Mouse (Mus musculus) heart, embryonic 14.5 days (tissue): ENCODE data around the gene Ttc3. TPM values are rescaled to one million over a fixed set of nuclear protein-coding genes. Genes with fewer than 3 reads are reported as not detected.
A peak's percentile ranks its signal among the peaks of the same experiment; 100 is the strongest.

ENCODE experiments used
- ATAC-seq: fragments of 200-750 bp; cut with Nextera tagmentation; 2 replicates; pipeline ENCODE4 v1.8.0; 2017; ENCODE audit warnings: low read depth, moderate TSS enrichment; ENCODE audit not compliant: insufficient number of reproducible peaks, insufficient read depth, low FRiP score
- H3K27ac ChIP-seq, 2 experiments: fragments of 200-500 bp in 1 of 2; fragments of 300-500 bp in 1 of 2; sonication (generic) in 1 of 2; replicated peaks in 1 of 2; 2 replicates each; pipeline ENCODE4 v1.5.1; 2012 to 2014; ENCODE audit warnings: low read depth in 2 of 2, low read length in 2 of 2, control low read depth in 1 of 2, mild to moderate bottlenecking in 1 of 2, mixed read lengths in 1 of 2; ENCODE audit not compliant: control insufficient read depth in 1 of 2, insufficient read depth in 1 of 2
- H3K27me3 ChIP-seq: fragments of 300-500 bp; sonication (generic); 2 replicates; pipeline ENCODE4 v1.6.1; 2014; ENCODE audit warnings: mild to moderate bottlenecking, low read length, control low read depth; ENCODE audit not compliant: control insufficient read depth, insufficient read depth
- H3K36me3 ChIP-seq: fragments of 300-500 bp; sonication (generic); 2 replicates; pipeline ENCODE4 v1.6.1; 2014; ENCODE audit warnings: mild to moderate bottlenecking, control low read depth, low read length, mixed read lengths; ENCODE audit not compliant: control insufficient read depth, insufficient read depth
- H3K4me1 ChIP-seq, 2 experiments: fragments of 200-500 bp in 1 of 2; fragments of 300-500 bp in 1 of 2; sonication (generic) in 1 of 2; 2 replicates each; pipeline ENCODE4 v1.6.1; 2012 to 2014; ENCODE audit warnings: low read length in 2 of 2, control low read depth in 1 of 2, mixed read lengths in 1 of 2; ENCODE audit not compliant: control insufficient read depth in 2 of 2, insufficient read depth in 2 of 2
- H3K4me2 ChIP-seq: fragments of 300-500 bp; sonication (generic); 2 replicates; pipeline ENCODE4 v1.6.1; 2014; ENCODE audit warnings: mild to moderate bottlenecking, low read length
- H3K4me3 ChIP-seq, 2 experiments: fragments of 200-500 bp in 1 of 2; fragments of 300-500 bp in 1 of 2; sonication (generic) in 1 of 2; 2 replicates each; pipeline ENCODE4 v1.5.1; 2012 to 2014; ENCODE audit warnings: low read length in 2 of 2, mild to moderate bottlenecking in 2 of 2, control low read depth in 1 of 2, low read depth in 1 of 2, moderate library complexity in 1 of 2; ENCODE audit not compliant: control insufficient read depth in 1 of 2, insufficient read depth in 1 of 2
- H3K9ac ChIP-seq: fragments of 300-500 bp; sonication (generic); 2 replicates; pipeline ENCODE4 v1.6.1; 2014; ENCODE audit warnings: mild to moderate bottlenecking, low read length
- H3K9me3 ChIP-seq: fragments of 300-500 bp; sonication (generic); 2 replicates; pipeline ENCODE4 v1.6.1; 2016; ENCODE audit warnings: low read length, control low read depth; ENCODE audit not compliant: control insufficient read depth
- WGBS: fragments of 180-500 bp; shearing (Covaris S2); extraction: QIAGEN DNeasy Blood & Tissue Kit; methylation state at CpG from one replicate; pipeline ENCODE4 v1.1.7; 2014; 5-methylcytosine and 5-hydroxymethylcytosine counted together
- polyA plus RNA-seq: library from polyadenylated mRNA; unstranded; fragments of >200 nt; fragmentation: Nextera tagmentation; extraction: Ambion mirVana; gene quantifications from 2 replicates; pipeline ENCODE4 v1.2.1, GENCODE M21; 2014

Ttc3 gene
- polyA plus RNA-seq, 1 experiment from 2014 or later: 200 TPM

DNA sequence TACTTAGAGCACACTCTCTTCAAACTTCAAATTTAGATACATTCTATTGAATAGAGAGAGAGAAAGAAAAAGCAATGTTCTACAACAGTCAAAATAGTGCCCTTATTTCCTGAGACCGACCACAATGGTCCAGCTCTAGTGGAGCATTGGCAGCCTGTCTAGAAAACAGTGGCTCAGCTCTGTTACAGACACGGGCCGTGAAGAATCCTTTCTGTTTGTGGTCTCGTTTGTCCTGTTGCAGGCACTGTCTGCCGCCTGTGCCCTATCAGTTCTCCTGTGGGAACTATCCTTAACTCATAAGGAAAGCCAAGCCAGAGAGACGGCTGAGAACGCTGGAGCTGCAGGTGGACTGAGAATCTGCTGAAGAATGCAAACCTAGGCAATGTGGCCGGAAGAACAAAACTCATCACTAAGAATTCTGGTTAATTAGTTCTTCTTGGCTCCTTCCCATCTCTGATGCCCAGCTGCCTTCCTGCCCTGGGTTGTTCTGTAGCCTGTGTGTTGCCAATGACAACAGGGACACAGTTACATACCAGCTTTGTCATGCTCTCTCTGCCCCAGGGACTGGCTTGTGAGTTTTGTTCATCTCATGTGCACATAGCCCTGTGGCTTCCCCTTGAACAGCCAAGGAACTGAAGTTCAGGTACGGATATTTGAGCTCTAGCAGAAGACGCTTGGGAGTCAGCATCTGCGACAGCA, 20.7 kb upstream of the Ttc3 start:
- Histone ChIP-seq H3K4me3 (no peak overlapping the region), H3K4me1 (0 out of 4 replicates have a peak, but pooled peaks cover 0 to 2% of the 10 kb centered on the region in 2 experiments), H3K27ac (no peak overlapping the region), H3K9me3 (no peaks in the 10 kb centered on the region), H3K36me3 (no peaks in the 10 kb centered on the region), H3K27me3 (no peaks in the 10 kb centered on the region), H3K9ac (no peak overlapping the region), H3K4me2 (no peak overlapping the region)
- no peak for ATAC-seq
- WGBS: 58% methylated on average over 11 of the region's 11 CpGs

DNA sequence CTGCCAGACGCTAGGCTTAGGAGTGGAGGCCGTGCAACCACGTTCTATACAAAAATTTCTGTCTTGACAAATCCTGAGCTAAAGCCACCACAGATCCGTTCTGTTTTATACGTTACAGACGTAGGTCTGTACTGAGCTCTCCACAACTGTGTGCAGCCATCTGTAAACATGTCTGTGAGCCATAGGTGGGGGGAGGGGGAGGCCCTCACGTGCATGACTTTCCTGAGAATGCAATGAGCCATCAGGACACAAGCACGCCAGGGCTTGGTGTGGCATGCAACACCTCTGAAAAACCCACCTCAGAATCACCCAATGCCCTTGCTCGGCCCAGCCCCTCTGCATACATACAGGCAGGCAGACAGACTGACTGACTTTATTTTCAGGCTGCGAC, 20.1 kb upstream of the Ttc3 start:
- Histone ChIP-seq H3K27me3 (no peaks in the 10 kb centered on the region), H3K36me3 (no peaks in the 10 kb centered on the region), H3K27ac (no peak overlapping the region), H3K9ac (no peak overlapping the region), H3K4me3 (no peak overlapping the region), H3K4me1 (0 out of 4 replicates have a peak, but pooled peaks cover 0 to 2% of the 10 kb centered on the region in 2 experiments), H3K9me3 (no peaks in the 10 kb centered on the region), H3K4me2 (no peak overlapping the region)
- 82% methylated on average over 10 of the region's 10 CpGs for WGBS
- no peak for ATAC-seq

DNA sequence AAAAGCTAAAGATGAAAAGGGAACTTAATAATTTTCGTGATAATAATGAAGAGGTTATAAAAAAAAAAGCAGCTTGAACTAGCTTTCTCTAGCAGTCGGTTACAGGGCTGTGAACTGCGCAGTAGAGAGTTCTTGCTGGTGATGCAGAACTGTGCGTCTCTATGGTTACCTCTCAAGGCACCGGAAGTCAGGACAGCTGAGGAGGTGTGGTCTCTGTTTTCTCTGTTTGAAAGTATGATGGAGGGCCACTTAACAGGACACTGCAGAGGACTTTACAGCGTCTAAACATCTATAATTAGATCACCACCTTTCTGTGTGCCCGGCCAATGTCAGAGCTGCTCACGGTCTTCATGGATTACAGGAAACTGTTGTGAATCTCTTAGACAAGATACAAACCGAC, 16.0 kb upstream of the Ttc3 start:
- no peak overlapping the region for H3K4me3 ChIP-seq
- ATAC-seq: peak; percentile 69; the same call in 1 of the 2 replicates
- 23% methylated on average over 9 of the region's 9 CpGs for WGBS

DNA sequence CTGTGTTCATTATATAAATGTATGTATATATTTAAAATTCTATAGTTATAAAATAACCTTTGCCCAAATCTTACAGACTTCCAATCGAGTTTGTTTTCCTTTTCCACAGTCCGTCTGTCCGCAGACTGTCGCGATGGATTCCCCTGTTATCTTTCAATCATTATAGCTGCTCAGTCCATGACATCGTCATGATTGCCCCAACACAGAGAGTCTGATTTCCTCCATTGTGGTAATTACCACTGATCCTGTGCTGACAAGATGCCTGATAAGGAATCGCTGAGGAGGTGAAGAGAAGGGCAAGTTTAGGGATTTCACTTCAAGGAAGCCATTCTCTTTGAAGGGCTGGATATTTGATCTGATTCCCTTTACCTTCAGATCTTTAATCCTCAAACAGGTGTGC, 14.4 kb upstream of the Ttc3 start:
- H3K4me1 ChIP-seq: peaks cover 0 to 4% of the 10 kb centered on the region in 2 experiments; a peak in 1 of 4 replicates
- no peak overlapping the region for H3K27ac ChIP-seq
- no peak overlapping the region for H3K4me3 ChIP-seq
- no peaks in the 10 kb centered on the region for H3K9me3 ChIP-seq
- WGBS: 47% methylated on average over 7 of the region's 7 CpGs
- H3K27me3 ChIP-seq: no peaks in the 10 kb centered on the region
- ATAC-seq: no peak
- H3K36me3 ChIP-seq: no peaks in the 10 kb centered on the region
- H3K9ac ChIP-seq: no peak overlapping the region
- no peak overlapping the region for H3K4me2 ChIP-seq

More for the DNA sequence above, 16.0 kb upstream of the Ttc3 start:
- H3K4me2 ChIP-seq: peak overlapping the region; percentile 9
- H3K36me3 ChIP-seq: no peaks in the 10 kb centered on the region
- H3K27ac ChIP-seq: peak overlapping the region; percentile 20 to 27; a peak in 1 of 4 replicates
- no peaks in the 10 kb centered on the region for H3K27me3 ChIP-seq
- H3K9ac ChIP-seq: no peak overlapping the region
- peaks cover 0 to 4% of the 10 kb centered on the region in 2 experiments; a peak in 1 of 4 replicates for H3K4me1 ChIP-seq
- no peaks in the 10 kb centered on the region for H3K9me3 ChIP-seq

DNA sequence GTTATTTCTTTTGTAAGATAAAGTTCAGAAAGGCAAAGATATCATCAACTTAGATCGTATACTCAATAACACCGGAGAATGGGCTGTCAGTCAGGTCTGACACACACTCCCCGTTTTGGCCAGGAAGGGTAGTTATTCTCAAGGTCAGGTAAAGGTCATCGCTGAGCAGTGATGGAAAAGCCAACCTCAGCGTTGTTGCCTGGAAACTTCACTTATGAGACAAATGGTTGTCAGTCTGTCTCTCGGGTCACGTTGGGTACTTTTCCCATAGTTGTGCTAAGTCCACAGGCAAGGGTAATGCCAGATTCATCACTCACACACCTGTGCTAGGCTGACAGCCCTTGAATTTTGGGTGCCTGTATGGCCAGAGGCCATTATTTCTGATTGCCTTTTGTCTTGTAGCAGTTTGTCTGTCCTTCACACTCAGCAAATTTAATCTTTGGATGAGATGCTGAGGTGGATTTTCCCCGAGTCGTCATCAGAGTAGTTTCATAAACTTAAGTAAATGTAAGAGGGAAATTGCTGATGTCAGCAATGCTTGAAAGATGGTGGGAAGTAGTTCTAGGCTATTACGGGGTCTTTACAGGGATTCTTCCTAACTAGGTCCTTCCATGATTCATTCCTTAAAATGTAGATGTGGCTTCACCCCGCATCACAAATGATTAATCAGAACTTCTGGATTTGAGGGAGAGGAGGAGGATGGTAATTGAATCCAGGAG, 13.5 kb upstream of the Ttc3 start:
- no peak overlapping the region for H3K27ac ChIP-seq
- H3K9ac ChIP-seq: no peak overlapping the region
- no peak overlapping the region for H3K4me2 ChIP-seq
- H3K36me3 ChIP-seq: no peaks in the 10 kb centered on the region
- no peaks in the 10 kb centered on the region for H3K27me3 ChIP-seq
- peaks cover 3 to 4% of the 10 kb centered on the region in 2 experiments; a peak in 3 of 4 replicates for H3K4me1 ChIP-seq
- 72% methylated on average over 11 of the region's 11 CpGs for WGBS
- no peaks in the 10 kb centered on the region for H3K9me3 ChIP-seq
- H3K4me3 ChIP-seq: no peak overlapping the region
- no peak for ATAC-seq

DNA sequence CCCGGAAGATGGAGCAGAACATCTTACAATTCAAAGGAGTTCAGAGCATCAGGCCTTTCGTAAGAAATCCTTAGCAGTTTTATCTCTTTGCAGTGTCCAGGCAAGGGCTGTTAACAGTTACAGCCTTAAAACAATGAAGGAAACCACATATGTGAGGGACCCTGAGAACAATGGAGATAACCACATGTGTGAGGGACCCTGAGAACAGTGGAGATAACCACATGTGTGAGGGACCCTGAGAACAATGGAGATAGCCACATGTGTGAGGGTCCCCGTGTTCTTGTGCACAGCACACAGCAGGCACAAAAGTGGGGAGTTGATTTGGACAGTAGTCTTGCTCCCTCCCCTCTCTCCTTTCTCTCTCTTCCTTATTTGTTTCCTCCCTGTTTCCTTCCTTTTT, 12.3 kb upstream of the Ttc3 start:
- ATAC-seq: no peak
- H3K27ac ChIP-seq: no peak overlapping the region
- H3K4me2 ChIP-seq: no peak overlapping the region
- no peaks in the 10 kb centered on the region for H3K36me3 ChIP-seq
- H3K4me3 ChIP-seq: no peak overlapping the region
- WGBS: 72% methylated on average over 3 of the region's 3 CpGs
- no peaks in the 10 kb centered on the region for H3K9me3 ChIP-seq
- H3K4me1 ChIP-seq: peaks cover 9 to 10% of the 10 kb centered on the region in 2 experiments
- H3K9ac ChIP-seq: no peak overlapping the region
- H3K27me3 ChIP-seq: no peaks in the 10 kb centered on the region

DNA sequence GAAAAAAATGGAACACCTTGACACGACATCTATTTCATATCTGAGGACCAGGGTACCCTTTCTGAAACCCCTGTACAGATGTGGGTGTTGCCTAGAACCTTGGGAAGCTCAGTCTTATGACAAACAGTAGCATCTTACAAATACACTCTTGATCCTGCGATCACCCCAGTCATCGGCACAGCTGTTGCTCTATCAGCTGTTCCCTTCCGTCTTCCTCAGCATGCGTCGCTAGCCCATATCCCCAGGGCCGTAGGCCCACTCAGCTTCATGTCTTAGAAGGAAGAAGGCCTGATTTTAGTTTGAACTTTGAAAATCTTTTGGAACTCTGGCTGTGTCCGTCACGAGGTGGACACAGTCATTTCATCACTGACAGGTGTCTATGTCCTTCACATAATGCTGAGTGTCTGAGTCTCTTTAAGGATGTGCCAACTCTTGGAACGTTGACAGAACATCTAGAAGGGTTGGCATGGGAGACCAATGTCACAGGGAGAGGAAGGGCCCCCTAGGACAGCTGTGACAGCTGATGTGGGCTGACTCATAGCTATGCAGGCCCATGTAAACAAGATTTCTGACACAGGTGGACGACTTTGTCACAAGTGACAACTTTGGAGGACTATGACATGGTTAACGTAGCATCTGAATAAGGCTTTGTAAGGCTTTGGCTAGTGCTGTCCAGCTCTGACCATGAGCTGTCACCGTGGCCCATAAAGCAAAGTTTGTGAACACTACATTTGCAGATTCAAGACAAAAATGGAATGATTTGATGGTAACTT, 9.7 kb upstream of the Ttc3 start:
- no peak for ATAC-seq
- no peaks in the 10 kb centered on the region for H3K9me3 ChIP-seq
- H3K27me3 ChIP-seq: no peaks in the 10 kb centered on the region
- peaks cover 7 to 13% of the 10 kb centered on the region in 2 experiments for H3K4me1 ChIP-seq
- H3K4me3 ChIP-seq: no peak overlapping the region
- H3K9ac ChIP-seq: no peak overlapping the region
- peaks cover 9% of the 10 kb centered on the region; the same call in 1 of the 2 replicates for H3K36me3 ChIP-seq
- H3K27ac ChIP-seq: no peak overlapping the region
- 77% methylated on average over 13 of the region's 13 CpGs for WGBS
- no peak overlapping the region for H3K4me2 ChIP-seq
